Mouse (Mus musculus) 3134 (cell line): ENCODE measurements at regions not wholly inside any gene's neighbourhood (a gene's known extent, or its start where the extent isn't known, plus 50 kb on each side); places are given as distances from the start of the nearest gene placed in this dataset.
"Not testable (repeated sequence)": the region's sequence is repeated elsewhere in the genome, so short reads cannot be mapped to it uniquely, and the experiment has no call there.

ENCODE experiments used
- DNase-seq: peaks from one replicate; pipeline ENCODE4 v3.0.0-alpha.2; 2011; ENCODE audit warnings: low spot score; ENCODE audit not compliant: insufficient read length; ENCODE audit errors: extremely low read depth

GRCm38 (mm10) chr4:81550256-81550655 lies 107.6 kb upstream of the Mpdz start:
- DNase-seq, result no peak

GRCm38 (mm10) chr4:81540496-81540895 lies 97.9 kb upstream of the Mpdz start:
- no peak for DNase-seq

- no peak for DNase-seq
These were observed 96.9 kb upstream of the Mpdz start for GRCm38 (mm10) chr4:81539551-81539950.

GRCm38 (mm10) chr4:81536795-81537194 lies 94.2 kb upstream of the Mpdz start:
- DNase-seq, result no peak

GRCm38 (mm10) chr4:81530546-81530945 lies 87.9 kb upstream of the Mpdz start:
- DNase-seq, result no peak

- not testable (repeated sequence) for DNase-seq
These were observed 76.5 kb upstream of the Mpdz start for GRCm38 (mm10) chr4:81519151-81519550.

GRCm38 (mm10) chr4:81514547-81514946 lies 71.9 kb upstream of the Mpdz start:
- DNase-seq, result no peak

GRCm38 (mm10) chr4:81512396-81512795 lies 69.8 kb upstream of the Mpdz start:
- no peak for DNase-seq

- no peak for DNase-seq
These were observed 66.2 kb upstream of the Mpdz start for GRCm38 (mm10) chr4:81508776-81509175.

- DNase-seq, result no peak
These were observed 64.2 kb upstream of the Mpdz start for GRCm38 (mm10) chr4:81506841-81507240.

GRCm38 (mm10) chr4:81506306-81506705 lies 63.7 kb upstream of the Mpdz start:
- no peak for DNase-seq

- no peak for DNase-seq
These were observed 62.5 kb upstream of the Mpdz start for GRCm38 (mm10) chr4:81505096-81505495.

GRCm38 (mm10) chr4:81503941-81504340 lies 61.3 kb upstream of the Mpdz start:
- DNase-seq, result peak; percentile 14

- DNase-seq, result no peak
These were observed 59.2 kb upstream of the Mpdz start for GRCm38 (mm10) chr4:81501802-81502201.

GRCm38 (mm10) chr4:81498133-81498532 lies 55.5 kb upstream of the Mpdz start:
- no peak for DNase-seq

- DNase-seq, result no peak
These were observed 50.2 kb upstream of the Mpdz start for GRCm38 (mm10) chr4:81492811-81493210.
